Mouse (Mus musculus) ES-Bruce4 (cell line): ENCODE measurements at regions not wholly inside any gene's neighbourhood (a gene's known extent, or its start where the extent isn't known, plus 50 kb on each side); places are given as distances from the start of the nearest gene placed in this dataset.

Source experiments
- CTCF ChIP-seq: IDR thresholded peaks from one replicate; pipeline ENCODE4 v1.8.1; 2011; ENCODE audit warnings: low read depth, low read length
- EP300 ChIP-seq: IDR thresholded peaks from 2 replicates; pipeline ENCODE4 v1.6.1; 2011; ENCODE audit warnings: low read depth, low read length; ENCODE audit not compliant: insufficient read depth
- POLR2A ChIP-seq: IDR thresholded peaks from one replicate; pipeline ENCODE4 v1.8.1; 2011; ENCODE audit warnings: low read length; ENCODE audit not compliant: insufficient read depth

- TF ChIP-seq EP300 (no peak), CTCF (no peak), POLR2A (no peak)
Measured at GRCm38 (mm10) chr9:14060257-14060656, 214.6 kb upstream of the Sesn3 start.
